Mouse (Mus musculus): Measurements from ENCODE around the gene Atic. TPM values are rescaled to one million over a fixed set of nuclear protein-coding genes. Genes with fewer than 3 reads are reported as not detected.

Gene Atic
- total RNA-seq, 2 experiments from 2014 or later = 33.0 to 33.4 TPM

GRCm38 (mm10) chr1:71595365-71595764, 38.4 kb downstream of the Atic start:
- DNase-seq = no peak

- no peak for DNase-seq
Observed at GRCm38 (mm10) chr1:71605751-71606150, 48.8 kb downstream of the Atic start.

- no peak for DNase-seq
Observed at GRCm38 (mm10) chr1:71606600-71607325, 49.8 kb downstream of the Atic start.

GRCm38 (mm10) chr1:71609057-71609775, 52.3 kb downstream of the Atic start:
- no peak for DNase-seq

- no peak for DNase-seq
Observed at GRCm38 (mm10) chr1:71609916-71610315, 53.0 kb downstream of the Atic start.

GRCm38 (mm10) chr1:71612256-71612655, 55.3 kb downstream of the Atic start:
- no peak for DNase-seq

GRCm38 (mm10) chr1:71614545-71615246, 57.7 kb downstream of the Atic start:
- no peak for DNase-seq

GRCm38 (mm10) chr1:71621526-71621925, 64.6 kb downstream of the Atic start:
- DNase-seq = no peak

- DNase-seq = no peak
Observed at GRCm38 (mm10) chr1:71623625-71624024, 66.7 kb downstream of the Atic start.

Other genes with a start within 250 kb of the Atic start
- gene Abca12, start 142.2 kb upstream of the Atic start, total RNA-seq (2021) = under 1 TPM; 0.77 to 0.83 TPM
- gene Fn1, start 96.0 kb downstream of the Atic start, total RNA-seq (2021) = 100 to 1,000 TPM; 515 to 516 TPM